Mouse (Mus musculus): ENCODE data around the gene Acer3.

- no peak for TF ChIP-seq POLR2A (IDR thresholded peaks at IDR 0.05; ENCODE audit: insufficient read depth, low read depth, low read length)
- TF ChIP-seq CTCF (IDR thresholded peaks at IDR 0.05; ENCODE audit: insufficient read depth, low read depth, low read length) = no peak
These were observed 13.6 kb downstream of the Acer3 start for GRCm38 (mm10) chr7:98307411-98307810.

Measured in olfactory bulb, adult 2 months (tissue).